In the genomic region with DNA sequence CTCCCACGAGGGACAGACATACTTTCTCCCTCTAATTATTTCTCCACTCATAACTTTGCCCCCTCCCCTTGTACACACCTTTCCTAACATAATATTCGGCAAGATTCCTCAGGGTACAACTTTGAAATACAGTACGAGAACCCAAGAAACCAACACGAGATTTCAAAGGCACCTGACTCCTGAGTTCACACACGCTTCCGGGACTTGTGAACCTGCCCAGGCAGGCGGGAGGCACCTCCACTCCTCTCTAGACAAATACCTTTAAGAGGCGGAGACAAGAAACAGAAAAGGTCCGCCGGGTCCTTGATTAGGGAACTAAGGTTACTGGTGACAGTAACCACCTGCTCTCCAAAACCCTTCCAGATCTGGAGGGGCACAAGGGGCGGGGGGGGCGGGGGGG, we compare ENCODE assay signal across 7 mouse cellular contexts. TPM values are rescaled to one million over a fixed set of nuclear protein-coding genes. Genes with fewer than 3 reads are reported as not detected.
DNase-seq lines count a peak whose midpoint lies in the region; ATAC-seq and TF ChIP-seq lines count a peak whose summit lies in the region.

No protein-coding gene starts in this region.

- 6% methylated on average over 12 of the region's 12 CpGs for WGBS in forebrain, embryonic 12.5 days
- WGBS in kidney, postnatal 0 days: 4% methylated on average over 12 of the region's 12 CpGs

- ATAC-seq in CD4-positive, CD25-positive, alpha-beta regulatory T cell, adult 4 months: peak; percentile 44
- ATAC-seq in forebrain, embryonic 12.5 days (ENCODE audit: low FRiP score): no peak
- ATAC-seq in kidney, postnatal 0 days (replicated peaks; ENCODE audit: low FRiP score, low read depth): peak; percentile 7; the same call in 1 of the 2 replicates
- peak; percentile 22 for ATAC-seq in megakaryocyte, adult 5-6 weeks (ENCODE audit: poor library complexity, severe bottlenecking)

- H3K9ac ChIP-seq in forebrain, embryonic 12.5 days: peak overlapping the region; percentile 74
- H3K9ac ChIP-seq in kidney, postnatal 0 days (ENCODE audit: low read depth, low read length): peak overlapping the region; percentile 76; the same call in 1 of the 2 replicates

- peaks cover 35% of the 10 kb centered on the region for H3K27me3 ChIP-seq in forebrain, embryonic 12.5 days
- peaks cover 5% of the 10 kb centered on the region; the same call in 1 of the 2 replicates for H3K27me3 ChIP-seq in kidney, postnatal 0 days (ENCODE audit: insufficient read depth, low read length)

- no peak overlapping the region for H3K27ac ChIP-seq in forebrain, embryonic 12.5 days
- peak overlapping the region; percentile 80; the same call in 1 of the 2 replicates for H3K27ac ChIP-seq in kidney, postnatal 0 days

- H3K4me1 ChIP-seq in forebrain, embryonic 12.5 days: peaks cover 28% of the 10 kb centered on the region
- no peaks in the 10 kb centered on the region; the same call in 1 of the 2 replicates for H3K4me1 ChIP-seq in kidney, postnatal 0 days (replicated peaks; ENCODE audit: insufficient read depth, low read length)

- H3K4me3 ChIP-seq in forebrain, embryonic 12.5 days (replicated peaks): peak overlapping the region; percentile 63
- peak overlapping the region; percentile 61 for H3K4me3 ChIP-seq in kidney, postnatal 0 days (replicated peaks; ENCODE audit: low read depth, low read length)

- H3K4me2 ChIP-seq in forebrain, embryonic 12.5 days: peak overlapping the region; percentile 73
- H3K4me2 ChIP-seq in kidney, postnatal 0 days (ENCODE audit: low read length): peak overlapping the region; percentile 89

- no peaks in the 10 kb centered on the region for H3K9me3 ChIP-seq in forebrain, embryonic 12.5 days
- H3K9me3 ChIP-seq in kidney, postnatal 0 days (replicated peaks; ENCODE audit: low read length): no peaks in the 10 kb centered on the region

- peak; percentile 90 for DNase-seq in R1 (ENCODE audit: low read depth, low spot score)
- peak; percentile 24 for DNase-seq in kidney, postnatal 0 days (ENCODE audit: low spot score)
- peak; percentile 15 to 23 for DNase-seq in thymus, postnatal 36 days
- no peak for DNase-seq in adrenal gland, adult 18-20 months (ENCODE audit: low spot score in 2 of 2)

- TF ChIP-seq CTCF in kidney, postnatal 0 days (IDR thresholded peaks at IDR 0.05; ENCODE audit: low read depth): no peak

- H3K36me3 ChIP-seq in forebrain, embryonic 12.5 days (replicated peaks): no peaks in the 10 kb centered on the region
- H3K36me3 ChIP-seq in kidney, postnatal 0 days (ENCODE audit: insufficient read depth, low read length): no peaks in the 10 kb centered on the region

RNA-seq across cellular contexts. Expression of a gene that starts 1.1 kb away (rescaled TPM):
- polyA plus RNA-seq in CD4-positive, CD25-positive, alpha-beta regulatory T cell, adult 4 months (2017; shearing (Covaris generic)): under 1 TPM; 0.19 to 0.22 TPM
- polyA plus RNA-seq in forebrain, embryonic 12.5 days (2016; fragmentation: Nextera tagmentation; extraction: Ambion mirVana): 5.3 and 5.7 TPM in 2 replicates
- 1.3 and 1.4 TPM in 2 replicates for polyA plus RNA-seq in kidney, postnatal 0 days (2015; fragmentation: Nextera tagmentation; extraction: Ambion mirVana)
- total RNA-seq in megakaryocyte, adult 5-6 weeks (2015): 4.6 TPM in 2 replicates
- 6.3 and 11.0 TPM in 2 replicates for total RNA-seq in megakaryocyte, adult 5-6 weeks (2017)
- total RNA-seq in adrenal gland, adult 18-20 months (2021): 1 to 10 TPM in 1 of 2 experiments, under 1 TPM in 1; 0.89 to 2.8 TPM

Comparison
In these comparisons a context has a peak if more than half of its experiments do, and no peak if none do; other contexts are left out.
1. DNase-seq: peak in R1 (single experiment), kidney, postnatal 0 days (single experiment) and thymus, postnatal 36 days (2 of 2); none in adrenal gland, adult 18-20 months (0 of 2).